Mouse (Mus musculus) E14TG2a.4 (cell line): ENCODE data around the gene Rtn4rl1.

Experiments
- CTCF ChIP-seq: conservative IDR thresholded peaks from 2 replicates; pipeline ENCODE4 v1.5.1; 2014; ENCODE audit warnings: low read length
- NANOG ChIP-seq: IDR thresholded peaks from 2 replicates; pipeline ENCODE4 v1.6.1; 2014; ENCODE audit warnings: borderline replicate concordance, low read length, mixed read lengths
- POU5F1 ChIP-seq: IDR thresholded peaks from 2 replicates; pipeline ENCODE4 v1.6.1; 2014; ENCODE audit warnings: low read length, borderline replicate concordance

DNA sequence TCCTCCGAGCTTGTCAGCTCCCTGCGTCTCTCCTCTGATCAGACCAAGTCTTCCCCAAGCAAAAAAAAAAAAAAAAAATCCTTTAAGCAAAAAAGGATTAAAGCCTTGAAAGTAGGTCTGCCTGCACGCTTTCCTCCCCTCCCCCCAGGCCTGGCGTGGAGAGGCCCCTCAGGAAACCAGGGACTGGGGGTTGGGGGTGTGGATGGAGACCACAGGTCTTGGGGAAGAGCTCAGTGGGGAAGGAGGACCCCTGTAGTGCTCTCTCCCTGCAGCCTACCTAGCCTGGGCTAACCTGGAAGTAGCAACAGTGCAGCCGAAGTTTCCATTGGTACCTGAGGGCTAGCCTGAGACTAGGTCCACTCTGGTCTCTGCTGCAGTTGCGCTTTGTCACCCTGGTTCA lies 17.2 kb downstream of the Rtn4rl1 start:
- TF ChIP-seq CTCF (no peak), NANOG (no peak), POU5F1 (no peak)
